Mouse (Mus musculus) embryonic stem cell, embryonic (primary cell): ENCODE measurements at regions not wholly inside any gene's neighbourhood (a gene's known extent, or its start where the extent isn't known, plus 50 kb on each side); places are given as distances from the start of the nearest gene placed in this dataset.

Experiments
- CTCF ChIA-PET, 4 experiments: fragments of 300-600 bp in 2 of 4; fragments of 350-600 bp in 2 of 4; sonication (Branson Sonifier 250); formaldehyde crosslinking; loops; one replicate each; lab custom pipeline; 2022; ENCODE audit warnings: inconsistent platforms in 2 of 4; lab: Charles Lee
- POLR2A ChIA-PET, 4 experiments: fragments of 300-600 bp in 2 of 4; fragments of 350-600 bp in 2 of 4; sonication (Branson Sonifier 250); formaldehyde crosslinking; loops; one replicate each; lab custom pipeline; 2022; ENCODE audit warnings: antibody characterized with exemption in 4 of 4, inconsistent platforms in 1 of 4; lab: Charles Lee

- CTCF ChIA-PET = no interaction called here
- POLR2A ChIA-PET = no interaction called here
These were observed 338.3 kb upstream of the Tmem161b start for GRCm38 (mm10) chr13:83883821-83884220.

DNA sequence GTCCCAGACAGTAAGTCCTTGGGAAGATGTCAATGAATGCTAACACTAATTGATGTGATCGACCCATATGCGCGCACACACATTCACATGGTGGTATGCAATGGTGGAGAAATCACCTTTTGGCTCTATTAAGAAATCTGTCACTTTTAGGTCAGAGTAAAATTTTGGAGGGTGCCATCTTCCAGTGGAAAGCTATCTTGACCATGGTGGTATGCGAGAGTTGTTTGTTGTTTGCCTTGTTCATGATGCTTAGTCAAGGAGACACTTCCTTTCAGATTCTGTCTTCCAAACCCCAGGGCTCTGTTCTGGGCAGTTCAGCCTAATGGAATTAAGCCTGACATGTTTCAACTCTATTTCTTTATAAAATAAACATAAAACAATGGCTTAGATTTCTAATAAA, 337.9 kb upstream of the Tmem161b start:
- POLR2A ChIA-PET = no interaction called here
- CTCF ChIA-PET = no interaction called here

DNA sequence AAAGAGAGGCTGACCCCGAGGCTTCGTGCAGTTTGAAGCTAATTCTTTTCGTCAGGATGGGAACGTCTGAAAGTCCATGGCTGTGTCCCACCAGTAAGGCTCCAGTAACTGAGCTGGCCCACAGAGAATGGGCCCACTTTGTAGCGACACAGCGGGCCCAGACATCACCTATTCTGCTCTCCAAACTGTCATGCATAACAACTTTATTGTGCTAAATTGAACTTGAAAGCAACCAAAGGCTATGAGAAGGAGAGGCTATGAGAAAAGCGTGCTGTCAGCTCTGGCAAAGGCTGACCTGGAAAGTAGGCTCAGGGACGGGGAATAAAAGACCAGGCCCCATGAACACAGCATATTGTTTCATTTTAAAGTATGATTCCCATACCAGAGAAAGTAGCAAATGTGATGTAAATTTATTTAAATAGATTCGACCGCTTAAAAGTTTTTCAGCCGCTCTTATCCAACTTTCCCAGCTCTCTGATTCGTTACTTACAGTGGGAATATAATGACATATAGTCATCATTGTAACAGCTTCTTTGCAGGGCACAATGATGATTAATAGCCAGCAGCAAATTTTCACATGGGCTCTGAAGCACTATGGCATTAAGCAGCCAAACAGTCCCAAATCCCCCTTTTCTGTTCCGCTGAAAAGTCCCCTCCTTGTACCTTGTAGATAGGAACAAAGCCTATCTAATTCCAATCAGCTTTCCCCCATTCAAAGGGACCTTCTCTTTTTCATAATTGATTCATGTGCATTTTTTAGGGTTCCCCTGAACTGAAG, 337.1 kb upstream of the Tmem161b start:
- ChIA-PET CTCF (interaction anchor here in 1 of 4 experiments (1.4 kb wide), 1 partner anchor 170 kb away, joined by 3 read pairs; no protein-coding TSS in a partner anchor), POLR2A (no interaction called here)

GRCm38 (mm10) chr13:83885729-83886128, 336.4 kb upstream of the Tmem161b start:
- ChIA-PET CTCF (interaction anchor here in 1 of 4 experiments (1.4 kb wide), 1 partner anchor 170 kb away, joined by 3 read pairs; no protein-coding TSS in a partner anchor), POLR2A (interaction anchor here in 1 of 4 experiments (0.7 kb wide), 1 partner anchor 660 kb away, joined by 3 read pairs; no protein-coding TSS in a partner anchor)

DNA sequence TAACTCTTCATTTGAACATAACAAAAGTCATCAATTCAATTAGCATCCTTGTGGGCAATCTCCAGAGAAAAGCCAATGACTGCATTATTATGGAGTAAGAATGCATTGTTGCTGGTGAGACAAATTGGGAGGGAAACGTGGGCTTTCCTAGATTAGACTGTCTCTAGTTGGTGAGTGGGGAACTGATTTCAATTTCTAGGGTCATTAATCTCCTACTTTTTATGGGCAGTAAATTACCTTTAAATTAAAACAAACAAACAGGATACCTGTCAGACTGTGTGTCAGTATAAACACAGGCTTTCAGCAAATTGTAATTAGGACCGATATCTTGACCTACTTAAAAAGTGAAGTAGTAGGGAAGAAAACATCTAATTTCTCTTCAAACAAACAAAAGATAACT, 307.4 kb upstream of the Tmem161b start:
- ChIA-PET CTCF (no interaction called here), POLR2A (no interaction called here)

DNA sequence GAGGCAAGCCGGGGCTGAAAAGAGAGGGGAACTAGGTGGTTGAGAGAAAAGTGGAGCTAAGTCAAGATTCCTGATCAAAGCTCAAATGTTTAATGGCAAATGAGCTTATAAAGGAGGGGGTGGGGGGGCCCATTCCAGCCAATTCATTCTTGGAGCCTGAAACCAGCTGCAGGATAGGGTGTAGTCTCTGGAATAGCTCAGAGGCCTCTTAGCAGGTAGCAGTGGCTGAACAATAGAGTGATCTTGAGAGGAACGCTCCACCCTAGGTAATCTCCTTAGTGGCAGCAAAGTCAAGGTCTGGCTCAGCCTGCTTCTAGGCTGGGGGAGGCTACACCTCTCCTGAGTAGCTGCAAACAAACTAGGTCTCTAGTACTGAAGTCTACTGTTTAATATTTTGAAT, 289.3 kb upstream of the Tmem161b start:
- POLR2A ChIA-PET = interaction anchor here in 2 of 4 experiments (0.7 to 1.0 kb wide), 4 partner anchors 9 to 218 kb away, joined by 3 read pairs; no protein-coding TSS in a partner anchor

GRCm38 (mm10) chr13:83946495-83946894, 275.6 kb upstream of the Tmem161b start:
- ChIA-PET CTCF (no interaction called here), POLR2A (no interaction called here)

More for the DNA sequence above, 289.3 kb upstream of the Tmem161b start:
- CTCF ChIA-PET = interaction anchor here in 1 of 4 experiments (0.7 kb wide), 1 partner anchor 218 kb away, joined by 3 read pairs; no protein-coding TSS in a partner anchor

DNA sequence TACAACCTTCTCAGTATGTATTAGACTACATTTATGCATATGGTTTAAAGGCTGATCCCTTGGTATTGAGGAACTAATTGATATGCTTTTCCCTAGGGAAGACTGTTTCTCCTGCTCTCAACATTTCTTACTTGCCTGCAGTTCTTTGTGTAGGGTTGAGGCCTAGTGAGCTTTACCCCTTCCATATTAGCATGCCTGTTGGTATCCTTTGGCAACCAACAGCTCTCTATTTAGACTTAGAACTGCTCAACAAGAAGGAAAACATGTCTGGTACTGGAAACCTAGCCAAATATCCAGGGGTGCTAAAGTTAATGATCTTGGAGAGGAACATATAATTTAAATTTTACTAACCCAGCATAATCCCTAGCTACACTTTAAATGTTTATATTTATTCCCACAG, 270.9 kb upstream of the Tmem161b start:
- CTCF ChIA-PET = no interaction called here
- POLR2A ChIA-PET = no interaction called here

DNA sequence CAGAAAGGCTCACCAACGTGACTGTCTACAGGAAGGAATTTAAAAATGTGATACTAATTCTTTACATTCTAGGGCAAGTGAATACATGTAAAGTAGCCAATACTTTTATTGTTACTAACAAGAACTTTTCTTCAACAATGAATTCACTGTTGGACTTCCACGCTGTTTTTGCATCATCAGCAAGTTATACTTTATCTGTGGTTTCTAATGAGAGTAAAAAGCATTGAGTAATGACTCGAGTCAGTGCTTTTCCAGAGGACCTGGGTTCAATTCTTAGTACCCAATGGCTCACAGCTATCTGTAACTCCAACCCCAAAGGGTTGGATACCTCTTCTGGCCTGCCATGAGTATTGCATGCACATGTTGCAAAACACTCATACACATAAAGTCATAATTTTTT, 270.3 kb upstream of the Tmem161b start:
- CTCF ChIA-PET = no interaction called here
- POLR2A ChIA-PET = no interaction called here

- POLR2A ChIA-PET = no interaction called here
- CTCF ChIA-PET = no interaction called here
These were observed 269.7 kb upstream of the Tmem161b start for GRCm38 (mm10) chr13:83952353-83952752.

DNA sequence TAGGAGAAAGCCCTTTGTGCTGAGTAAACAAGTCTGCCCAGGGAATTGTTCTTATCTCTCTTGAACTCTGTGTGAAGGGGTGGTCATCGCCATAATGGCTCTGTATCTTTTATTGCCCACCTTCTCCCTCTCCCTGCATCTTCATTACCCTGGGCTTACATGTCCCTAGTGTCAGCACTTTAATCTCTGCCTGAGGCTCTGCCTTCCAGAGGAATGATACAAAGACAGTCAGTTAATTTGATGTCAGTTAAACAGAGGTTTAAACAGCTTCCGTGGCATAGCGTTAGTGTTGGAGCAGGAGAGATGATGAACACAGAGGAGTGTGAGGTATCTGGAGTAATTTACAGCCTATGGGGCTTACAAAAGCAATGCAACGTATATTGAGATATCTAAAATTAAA, 269.2 kb upstream of the Tmem161b start:
- CTCF ChIA-PET = no interaction called here
- POLR2A ChIA-PET = no interaction called here

- ChIA-PET CTCF (no interaction called here), POLR2A (no interaction called here)
These were observed 266.4 kb upstream of the Tmem161b start for GRCm38 (mm10) chr13:83955701-83956100.

- POLR2A ChIA-PET = no interaction called here
- CTCF ChIA-PET = no interaction called here
These were observed 243.6 kb upstream of the Tmem161b start for GRCm38 (mm10) chr13:83978541-83978940.

- POLR2A ChIA-PET = no interaction called here
- CTCF ChIA-PET = no interaction called here
These were observed 242.6 kb upstream of the Tmem161b start for GRCm38 (mm10) chr13:83979535-83979934.

GRCm38 (mm10) chr13:83984651-83985331, 237.3 kb upstream of the Tmem161b start:
- ChIA-PET POLR2A (no interaction called here), CTCF (no interaction called here)

GRCm38 (mm10) chr13:83987746-83988423, 234.2 kb upstream of the Tmem161b start:
- ChIA-PET POLR2A (no interaction called here), CTCF (no interaction called here)

- CTCF ChIA-PET = no interaction called here
- POLR2A ChIA-PET = no interaction called here
These were observed 233.6 kb upstream of the Tmem161b start for GRCm38 (mm10) chr13:83988517-83988916.

DNA sequence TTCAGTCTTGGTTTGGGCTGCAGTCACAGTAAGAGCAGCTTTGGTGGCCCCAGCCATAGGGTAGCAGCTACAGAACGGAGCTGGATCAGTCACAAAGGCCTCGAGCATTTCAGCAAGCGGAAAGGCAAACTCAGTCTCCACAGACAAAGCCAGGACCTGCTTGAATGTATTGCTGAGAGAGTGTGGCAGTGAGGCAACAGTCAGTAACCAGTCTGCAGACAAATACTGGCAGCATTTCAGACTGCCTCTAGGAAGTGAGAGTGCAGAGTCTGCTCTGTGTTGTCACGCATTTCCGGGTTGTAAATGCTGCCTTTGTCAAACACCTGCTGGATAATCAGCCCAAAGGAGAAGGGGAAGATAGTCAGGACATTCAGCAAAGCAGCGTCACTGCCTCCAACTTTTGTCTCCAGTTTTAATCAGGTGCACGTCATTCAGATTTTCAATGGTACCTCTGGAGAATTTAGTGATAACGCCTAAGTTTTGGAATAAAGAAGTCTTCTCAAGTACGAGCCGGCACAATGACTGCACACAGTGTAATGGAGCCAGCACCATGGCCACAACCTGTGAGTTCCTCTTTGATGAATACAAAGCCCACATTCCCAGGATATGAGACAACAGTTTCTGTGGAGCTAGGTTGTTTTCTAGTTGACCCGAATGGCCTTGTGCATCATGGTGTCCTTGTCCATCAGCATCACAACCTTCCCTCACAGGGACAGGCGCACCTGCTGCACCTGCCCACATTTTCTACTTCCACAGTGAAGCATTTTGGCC, 224.3 kb upstream of the Tmem161b start:
- ChIA-PET CTCF (no interaction called here), POLR2A (no interaction called here)

DNA sequence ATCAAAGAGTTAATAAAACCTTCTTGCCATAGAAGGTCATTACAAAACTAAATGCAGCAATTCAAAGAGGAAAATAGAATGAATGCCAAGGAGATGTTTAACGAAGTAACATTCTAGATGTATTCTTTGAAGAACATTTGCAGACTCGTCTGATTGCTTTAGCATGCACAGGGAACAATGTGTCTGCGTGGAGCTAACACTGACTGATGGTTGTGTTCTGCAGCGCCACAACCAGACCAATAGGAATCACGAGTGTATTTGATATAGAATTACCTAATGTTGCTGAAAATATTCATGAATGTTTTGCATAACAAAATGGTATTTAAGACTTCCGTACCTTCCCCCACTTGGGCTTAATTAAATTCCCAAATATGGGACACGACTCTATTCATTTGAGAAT, 200.3 kb upstream of the Tmem161b start:
- CTCF ChIA-PET = interaction anchor here in 1 of 4 experiments (0.7 kb wide), 1 partner anchor 1300 kb away, joined by 3 read pairs; no protein-coding TSS in a partner anchor
- POLR2A ChIA-PET = no interaction called here
